Mouse (Mus musculus): ENCODE measurements around the gene Zscan5b. TPM values are rescaled to one million over a fixed set of nuclear protein-coding genes. Genes with fewer than 3 reads are reported as not detected.
"Not testable (repeated sequence)": the region's sequence is repeated elsewhere in the genome, so short reads cannot be mapped to it uniquely, and the experiment has no call there.

The Zscan5b gene
- total RNA-seq, 2 experiments from 2014 or later, result not detected

DNA sequence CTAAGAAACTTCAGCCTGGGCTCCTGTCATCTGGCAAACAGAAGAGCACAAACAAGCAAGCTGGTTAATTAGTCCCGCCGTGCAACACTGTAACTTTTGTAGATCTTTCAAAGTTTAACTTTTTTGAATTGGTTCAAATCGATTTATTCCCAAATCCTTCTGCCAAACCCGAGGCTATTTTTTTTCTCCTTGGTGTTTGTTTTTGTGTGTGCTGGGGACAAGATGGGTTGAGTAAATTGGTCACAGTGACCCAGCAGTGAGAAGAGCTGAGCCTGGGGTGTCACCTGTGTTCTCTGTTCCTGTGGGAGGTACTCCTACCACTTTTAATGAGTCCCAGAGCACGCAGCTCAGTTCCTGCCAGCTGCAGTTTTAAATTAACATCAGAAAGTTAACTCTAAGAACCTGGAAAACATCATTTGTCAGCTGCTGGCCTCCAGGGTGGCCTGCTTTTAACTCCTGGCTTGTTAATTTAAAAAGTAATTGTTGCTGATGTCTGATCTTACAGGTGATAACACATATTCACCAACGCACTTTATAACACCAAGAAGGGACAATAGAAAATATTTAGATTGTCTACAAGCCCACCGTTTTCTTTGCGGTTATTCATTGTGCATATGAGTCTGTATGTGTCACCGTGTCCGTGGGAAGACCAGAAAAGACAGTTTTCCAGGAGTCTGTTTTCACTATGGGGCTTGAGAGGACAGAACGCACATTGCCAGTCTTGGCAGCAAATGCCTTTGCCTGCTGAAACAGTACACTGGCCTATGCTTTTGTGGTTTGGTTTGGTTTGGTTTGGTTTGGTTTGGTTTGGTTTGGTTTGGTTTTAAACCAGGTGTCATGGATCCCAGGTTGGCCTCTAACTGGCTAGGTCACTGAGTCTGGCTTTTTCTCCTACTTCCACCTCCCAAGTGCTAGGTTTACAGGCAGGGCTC, 22.5 kb downstream of the Zscan5b start:
- no peak for DNase-seq

GRCm38 (mm10) chr7:6252410-6252809, 30.3 kb downstream of the Zscan5b start, which contains the start of gene Epp13:
Gene Epp13 (plus strand): TSS chr7:6252710.
- DNase-seq, result no peak

GRCm38 (mm10) chr7:6254451-6254850, 32.4 kb downstream of the Zscan5b start:
- DNase-seq, result no peak

- no peak for DNase-seq
These were observed 35.3 kb downstream of the Zscan5b start for GRCm38 (mm10) chr7:6257386-6257785.

DNA sequence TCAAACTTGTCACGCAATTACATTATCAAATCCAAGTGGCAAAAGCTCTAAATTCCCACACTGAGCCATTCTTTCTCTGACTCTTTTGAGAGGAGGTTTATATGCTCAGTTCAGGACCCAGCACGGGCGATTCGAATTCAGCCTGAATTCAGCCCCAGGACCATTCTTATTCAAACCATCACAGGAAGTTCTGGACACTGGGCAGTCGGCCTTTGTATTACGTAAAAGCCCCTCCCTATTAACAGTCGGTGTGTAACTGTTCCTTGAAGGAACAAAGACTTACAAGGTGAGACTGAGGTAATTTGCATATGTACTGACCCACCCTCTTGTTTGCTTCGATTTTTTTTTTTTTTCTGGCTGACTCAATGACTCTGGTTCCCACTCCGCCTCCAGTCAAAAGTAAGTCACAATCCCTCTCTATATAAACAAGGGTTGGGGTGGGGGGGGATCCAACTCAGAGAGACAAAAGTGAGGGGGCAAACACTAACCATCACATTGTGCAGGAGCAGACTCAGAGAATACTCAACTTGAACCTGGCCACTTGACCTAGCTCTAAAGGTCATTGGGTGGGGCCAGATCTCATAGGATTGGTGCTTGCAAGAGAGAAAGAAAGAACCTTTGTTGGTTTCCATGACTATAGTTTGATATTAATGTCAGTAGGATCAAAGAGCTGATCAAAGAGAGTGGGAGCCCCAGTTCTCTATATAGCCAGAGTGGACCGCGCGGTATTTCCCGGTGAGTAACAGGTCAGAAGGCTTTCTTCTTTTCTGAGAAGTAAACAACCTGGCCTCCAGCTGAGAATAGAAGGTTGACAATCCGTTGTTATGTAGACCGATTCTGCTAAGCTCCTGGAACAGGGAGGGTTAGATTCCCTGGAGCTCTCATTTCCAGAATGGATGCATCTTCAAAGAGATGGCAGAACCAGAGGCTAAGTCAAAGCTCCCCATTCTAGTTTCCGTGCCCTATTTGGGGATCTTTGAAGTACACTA, 36.4 kb downstream of the Zscan5b start:
- no peak for DNase-seq

DNA sequence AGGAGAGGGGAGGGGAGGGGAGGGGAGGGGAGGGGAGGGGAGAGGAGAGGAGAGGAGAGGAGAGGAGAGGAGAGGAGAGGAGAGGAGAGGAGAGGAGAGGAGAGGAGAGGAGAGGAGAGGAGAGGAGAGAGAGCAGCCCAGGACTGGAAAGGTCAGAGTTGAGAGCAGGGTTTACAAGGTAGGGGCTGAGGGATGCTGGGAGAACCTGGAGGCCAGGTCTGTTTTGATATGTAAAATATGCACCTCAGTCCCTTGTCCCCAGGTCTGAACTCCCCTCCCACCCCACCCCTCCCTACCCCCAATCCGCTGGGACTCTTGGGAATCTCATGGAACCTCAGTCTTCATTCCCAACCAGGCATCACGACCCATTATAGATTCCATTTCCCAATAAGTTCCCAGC, 37.9 kb downstream of the Zscan5b start:
- DNase-seq, result not testable (repeated sequence)

GRCm38 (mm10) chr7:6262120-6262519, 40.0 kb downstream of the Zscan5b start:
- DNase-seq, result no peak

GRCm38 (mm10) chr7:6262984-6263383, 40.9 kb downstream of the Zscan5b start:
- DNase-seq, result no peak

- DNase-seq, result peak in 1 of 2 experiments; percentile 5
These were observed 43.6 kb downstream of the Zscan5b start for GRCm38 (mm10) chr7:6265695-6266094.

- no peak for DNase-seq
These were observed 55.8 kb downstream of the Zscan5b start for GRCm38 (mm10) chr7:6277906-6278305.

GRCm38 (mm10) chr7:6282749-6283148, 60.7 kb downstream of the Zscan5b start:
- DNase-seq, result peak; percentile 66 to 87

DNA sequence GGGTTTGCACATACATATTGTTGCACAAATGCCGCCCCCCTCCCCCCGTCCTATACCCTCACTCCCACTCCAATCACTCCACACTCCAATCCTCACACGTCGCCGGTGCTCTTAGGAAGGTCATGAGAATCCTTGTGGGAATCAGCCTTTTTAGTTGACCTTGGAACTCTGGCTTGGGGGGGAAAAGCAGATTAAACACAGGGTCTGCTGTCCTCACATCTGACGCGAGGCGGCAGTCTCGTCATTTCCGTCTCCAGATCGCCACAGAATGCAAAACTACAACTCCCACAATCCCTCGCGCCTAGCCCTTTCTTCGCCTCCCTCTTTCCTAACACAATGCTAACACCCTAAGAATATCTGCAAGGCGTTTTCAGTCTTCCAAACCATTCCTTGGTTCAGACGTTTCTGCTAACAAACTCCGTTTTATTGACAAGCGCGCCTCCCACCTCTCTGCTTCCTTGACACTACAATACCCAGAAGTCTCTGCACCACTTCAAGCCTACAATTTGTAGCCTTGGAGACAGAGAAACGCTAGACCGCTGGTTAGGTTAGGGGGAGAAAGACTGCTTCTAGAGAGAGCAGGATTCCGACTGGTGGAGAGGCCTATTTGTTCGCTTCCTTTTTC, 61.5 kb downstream of the Zscan5b start:
- peak; percentile 83 to 90 for DNase-seq

- peak in 1 of 2 experiments; percentile 3 for DNase-seq
These were observed 62.4 kb downstream of the Zscan5b start for GRCm38 (mm10) chr7:6284442-6285012.

DNA sequence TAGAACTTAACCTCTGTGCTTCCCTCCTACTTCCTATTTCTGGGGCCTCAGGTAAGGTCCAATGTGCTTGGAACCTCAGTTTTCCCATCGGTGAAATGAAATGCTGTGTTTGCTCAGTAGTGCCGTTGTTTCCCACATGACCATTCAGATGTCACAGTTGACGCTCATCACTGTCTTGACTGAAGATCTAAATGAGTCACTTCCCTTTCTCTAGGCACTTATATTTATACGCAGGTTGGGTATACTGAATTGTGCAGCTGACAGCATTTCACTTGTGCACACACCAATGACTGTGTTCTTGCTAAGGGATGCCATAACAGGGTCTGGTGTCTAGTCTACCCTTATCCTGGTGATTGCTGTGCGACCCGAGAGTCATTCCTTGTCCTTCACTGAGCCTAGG, 63.3 kb downstream of the Zscan5b start:
- DNase-seq, result peak in 1 of 2 experiments; percentile 5

DNA sequence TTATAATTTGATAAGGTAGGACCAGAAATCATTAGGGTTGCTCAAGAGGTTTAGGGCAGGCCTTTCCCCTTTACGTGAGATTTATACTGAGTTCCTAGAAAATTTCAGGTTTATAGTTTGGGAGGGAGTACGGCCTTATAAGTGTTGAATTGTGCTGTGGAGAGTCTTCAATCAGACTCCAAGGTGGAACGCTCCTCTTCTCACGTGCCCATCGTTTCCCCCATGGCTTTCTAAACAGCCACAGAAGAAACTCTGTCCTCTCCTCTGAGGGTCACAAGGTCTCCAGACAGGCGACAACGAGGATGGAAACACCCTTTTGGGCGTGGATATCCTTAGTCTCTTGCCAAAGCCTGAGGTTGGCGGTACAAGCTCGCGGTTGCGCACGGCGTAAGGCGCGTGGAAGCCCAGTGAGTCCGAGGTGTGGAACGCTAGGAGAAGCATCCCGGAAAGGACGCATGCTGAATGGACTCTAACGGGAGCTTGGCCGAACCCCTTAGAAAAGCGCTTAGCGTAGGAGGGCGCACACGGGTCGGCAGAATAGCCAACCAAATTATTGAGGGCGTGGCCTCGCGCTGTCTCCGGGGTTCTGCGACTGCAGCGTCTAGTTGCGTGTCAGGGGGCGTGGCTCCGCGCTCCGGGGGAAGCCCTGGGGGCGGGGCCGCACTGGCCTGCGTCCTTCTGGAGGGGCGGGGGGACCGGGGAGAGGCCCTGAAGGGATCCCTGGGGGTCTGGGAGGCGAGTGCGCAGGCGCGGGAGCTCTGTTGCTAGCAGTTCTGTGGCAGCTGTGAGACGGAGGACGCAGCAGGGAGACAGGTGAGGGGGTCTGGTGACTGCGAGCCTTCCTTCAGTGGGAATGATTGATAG, 64.0 kb downstream of the Zscan5b start, which contains the start of gene Zfp667:
Gene Zfp667, plus strand, starts transcription at position 738 of the 864 bp plus-strand sequence.
- peak; percentile 98 to 99 for DNase-seq

GRCm38 (mm10) chr7:6286921-6287531, 64.9 kb downstream of the Zscan5b start:
- DNase-seq, result peak in 1 of 2 experiments; percentile 15

Data from heart, adult 18-20 months (tissue).